Mouse (Mus musculus): ENCODE data around the gene Rnf212b. TPM values are rescaled to one million over a fixed set of nuclear protein-coding genes. Genes with fewer than 3 reads are reported as not detected.

Gene Rnf212b
- total and polyA plus RNA-seq, 2 experiments from 2014 or later = not detected

- no peak for TF ChIP-seq CTCF (IDR thresholded peaks at IDR 0.05)
- Histone ChIP-seq H3K4me1 (ENCODE audit: insufficient read depth, low read length) (no peaks in the 10 kb centered on the region), H3K9ac (replicated peaks; ENCODE audit: low read length, poor library complexity, severe bottlenecking) (peak overlapping the region; percentile 98), H3K4me3 (ENCODE audit: low read depth, low read length) (peak overlapping the region; percentile 73), H3K9me3 (ENCODE audit: low read length) (no peaks in the 10 kb centered on the region), H3K27me3 (ENCODE audit: insufficient read depth, low read length) (no peaks in the 10 kb centered on the region), H3K4me2 (ENCODE audit: low read depth, low read length, poor library complexity, severe bottlenecking) (peak overlapping the region; percentile 52), H3K36me3 (ENCODE audit: insufficient read depth, low read length) (peaks cover 15% of the 10 kb centered on the region), H3K27ac (ENCODE audit: low read depth, low read length) (peak overlapping the region; percentile 97)
- ATAC-seq (ENCODE audit: low FRiP score) (peak; percentile 52), DNase-seq (ENCODE audit: low spot score) (peak; percentile 48)
- under 1% methylated on average over 52 of the region's 54 CpGs for WGBS
Observed at GRCm38 (mm10) chr14:54894296-54895151, 80.6 kb downstream of the Rnf212b start.

GRCm38 (mm10) chr14:54897445-54897844 lies 83.5 kb downstream of the Rnf212b start:
- no peak for TF ChIP-seq CTCF (IDR thresholded peaks at IDR 0.05)
- WGBS = 64% methylated on average over 2 of the region's 2 CpGs
- peaks cover 15% of the 10 kb centered on the region for H3K36me3 ChIP-seq (ENCODE audit: insufficient read depth, low read length)
- H3K27ac ChIP-seq (ENCODE audit: low read depth, low read length) = no peak overlapping the region
- no peaks in the 10 kb centered on the region for H3K4me1 ChIP-seq (ENCODE audit: insufficient read depth, low read length)
- H3K9ac ChIP-seq (replicated peaks; ENCODE audit: low read length, poor library complexity, severe bottlenecking) = no peak overlapping the region
- no peak for ATAC-seq (ENCODE audit: low FRiP score)
- H3K27me3 ChIP-seq (ENCODE audit: insufficient read depth, low read length) = no peaks in the 10 kb centered on the region
- H3K4me3 ChIP-seq (ENCODE audit: low read depth, low read length) = no peak overlapping the region
- no peak overlapping the region for H3K4me2 ChIP-seq (ENCODE audit: low read depth, low read length, poor library complexity, severe bottlenecking)
- no peak for DNase-seq (ENCODE audit: low spot score)
- H3K9me3 ChIP-seq (ENCODE audit: low read length) = no peaks in the 10 kb centered on the region

- H3K36me3 ChIP-seq (ENCODE audit: insufficient read depth, low read length) = peaks cover 24% of the 10 kb centered on the region
- WGBS = 1% methylated on average over 3 of the region's 3 CpGs
- H3K4me2 ChIP-seq (ENCODE audit: low read depth, low read length, poor library complexity, severe bottlenecking) = no peak overlapping the region
- ATAC-seq (ENCODE audit: low FRiP score) = peak; percentile 68
- 0 out of 2 replicates have a peak overlapping the region, but pooled peaks have one; percentile 0 for H3K27ac ChIP-seq (ENCODE audit: low read depth, low read length)
- no peaks in the 10 kb centered on the region for H3K9me3 ChIP-seq (ENCODE audit: low read length)
- H3K9ac ChIP-seq (replicated peaks; ENCODE audit: low read length, poor library complexity, severe bottlenecking) = no peak overlapping the region
- no peaks in the 10 kb centered on the region for H3K27me3 ChIP-seq (ENCODE audit: insufficient read depth, low read length)
- no peaks in the 10 kb centered on the region for H3K4me1 ChIP-seq (ENCODE audit: insufficient read depth, low read length)
- peak; percentile 94 for DNase-seq (ENCODE audit: low spot score)
- no peak overlapping the region for H3K4me3 ChIP-seq (ENCODE audit: low read depth, low read length)
- peak; percentile 88 for TF ChIP-seq CTCF (IDR thresholded peaks at IDR 0.05)
Observed at GRCm38 (mm10) chr14:54900383-54900782, 86.4 kb downstream of the Rnf212b start.

GRCm38 (mm10) chr14:54903641-54904040 lies 89.7 kb downstream of the Rnf212b start:
- Histone ChIP-seq H3K27me3 (ENCODE audit: insufficient read depth, low read length) (no peaks in the 10 kb centered on the region), H3K4me2 (ENCODE audit: low read depth, low read length, poor library complexity, severe bottlenecking) (no peak overlapping the region), H3K4me1 (ENCODE audit: insufficient read depth, low read length) (no peaks in the 10 kb centered on the region), H3K36me3 (ENCODE audit: insufficient read depth, low read length) (peaks cover 31% of the 10 kb centered on the region), H3K9ac (replicated peaks; ENCODE audit: low read length, poor library complexity, severe bottlenecking) (no peak overlapping the region), H3K9me3 (ENCODE audit: low read length) (no peaks in the 10 kb centered on the region), H3K27ac (ENCODE audit: low read depth, low read length) (no peak overlapping the region), H3K4me3 (ENCODE audit: low read depth, low read length) (no peak overlapping the region)
- no peak for DNase-seq (ENCODE audit: low spot score)
- no peak for ATAC-seq (ENCODE audit: low FRiP score)
- no peak for TF ChIP-seq CTCF (IDR thresholded peaks at IDR 0.05)
- WGBS = 94% methylated on average over 4 of the region's 4 CpGs

Other genes with a start within 250 kb of the Rnf212b start
- 8.1 and 8.2 TPM in 2 replicates for gene Ajuba, start 236.6 kb upstream of the Rnf212b start, total RNA-seq (2014; rRNA removed)
- gene Ajuba, start 236.6 kb upstream of the Rnf212b start, polyA plus RNA-seq (2015; fragmentation: Nextera tagmentation; extraction: Ambion mirVana) = 3.5 and 3.9 TPM in 2 replicates
- gene 4931414P19Rik, start 208.1 kb upstream of the Rnf212b start, total RNA-seq (2014; rRNA removed) = 4.6 and 8.7 TPM in 2 replicates
- 2.2 and 2.8 TPM in 2 replicates for gene 4931414P19Rik, start 208.1 kb upstream of the Rnf212b start, polyA plus RNA-seq (2015; fragmentation: Nextera tagmentation; extraction: Ambion mirVana)
- 157 and 197 TPM in 2 replicates for gene Psmb5, start 196.1 kb upstream of the Rnf212b start, total RNA-seq (2014; rRNA removed)
- 404 and 427 TPM in 2 replicates for gene Psmb5, start 196.1 kb upstream of the Rnf212b start, polyA plus RNA-seq (2015; fragmentation: Nextera tagmentation; extraction: Ambion mirVana)
- not detected in 2 replicates for gene Psmb11, start 192.7 kb upstream of the Rnf212b start, total RNA-seq (2014; rRNA removed)
- gene Psmb11, start 192.7 kb upstream of the Rnf212b start, polyA plus RNA-seq (2015; fragmentation: Nextera tagmentation; extraction: Ambion mirVana) = 0.27 TPM in 1 of 2 replicates, not detected in the other
- not detected in 2 replicates for gene Gm17606, start 173.2 kb upstream of the Rnf212b start, total RNA-seq (2014; rRNA removed)
- gene Gm17606, start 173.2 kb upstream of the Rnf212b start, polyA plus RNA-seq (2015; fragmentation: Nextera tagmentation; extraction: Ambion mirVana) = not detected in 2 replicates
- 45.3 and 49.7 TPM in 2 replicates for gene Cdh24, start 172.8 kb upstream of the Rnf212b start, total RNA-seq (2014; rRNA removed)
- gene Cdh24, start 172.8 kb upstream of the Rnf212b start, polyA plus RNA-seq (2015; fragmentation: Nextera tagmentation; extraction: Ambion mirVana) = 8.5 and 9.0 TPM in 2 replicates
- gene 1700123O20Rik, start 127.9 kb upstream of the Rnf212b start, total RNA-seq (2014; rRNA removed) = 44.2 and 46.5 TPM in 2 replicates
- 61.1 and 67.6 TPM in 2 replicates for gene 1700123O20Rik, start 127.9 kb upstream of the Rnf212b start, polyA plus RNA-seq (2015; fragmentation: Nextera tagmentation; extraction: Ambion mirVana)
- 118 and 122 TPM in 2 replicates for gene Acin1, start 127.2 kb upstream of the Rnf212b start, total RNA-seq (2014; rRNA removed)
- gene Acin1, start 127.2 kb upstream of the Rnf212b start, polyA plus RNA-seq (2015; fragmentation: Nextera tagmentation; extraction: Ambion mirVana) = 91.7 and 108 TPM in 2 replicates
- gene Gm29776, start 115.3 kb upstream of the Rnf212b start, total RNA-seq (2014; rRNA removed) = not detected in 2 replicates
- gene Gm29776, start 115.3 kb upstream of the Rnf212b start, polyA plus RNA-seq (2015; fragmentation: Nextera tagmentation; extraction: Ambion mirVana) = 0.07 and 0.31 TPM in 2 replicates
- gene Cebpe, start 102.0 kb upstream of the Rnf212b start, total RNA-seq (2014; rRNA removed) = not detected in 2 replicates
- not detected in 2 replicates for gene Cebpe, start 102.0 kb upstream of the Rnf212b start, polyA plus RNA-seq (2015; fragmentation: Nextera tagmentation; extraction: Ambion mirVana)
- 10.3 and 11.3 TPM in 2 replicates for gene Slc7a8, start 32.2 kb upstream of the Rnf212b start, total RNA-seq (2014; rRNA removed)
- gene Slc7a8, start 32.2 kb upstream of the Rnf212b start, polyA plus RNA-seq (2015; fragmentation: Nextera tagmentation; extraction: Ambion mirVana) = 8.8 and 9.7 TPM in 2 replicates
- gene Homez, start 56.8 kb downstream of the Rnf212b start, total RNA-seq (2014; rRNA removed) = 6.9 and 9.4 TPM in 2 replicates
- 8.0 and 9.6 TPM in 2 replicates for gene Homez, start 56.8 kb downstream of the Rnf212b start, polyA plus RNA-seq (2015; fragmentation: Nextera tagmentation; extraction: Ambion mirVana)
- gene Ppp1r3e, start 63.4 kb downstream of the Rnf212b start, total RNA-seq (2014; rRNA removed) = 27.1 and 37.2 TPM in 2 replicates
- gene Ppp1r3e, start 63.4 kb downstream of the Rnf212b start, polyA plus RNA-seq (2015; fragmentation: Nextera tagmentation; extraction: Ambion mirVana) = 2.8 and 4.1 TPM in 2 replicates
- 23.1 and 31.2 TPM in 2 replicates for gene Bcl2l2, start 69.2 kb downstream of the Rnf212b start, total RNA-seq (2014; rRNA removed)
- gene Bcl2l2, start 69.2 kb downstream of the Rnf212b start, polyA plus RNA-seq (2015; fragmentation: Nextera tagmentation; extraction: Ambion mirVana) = 2.9 and 3.7 TPM in 2 replicates
- 0.82 TPM in 1 of 2 replicates, not detected in the other for gene Gm20521, start 69.3 kb downstream of the Rnf212b start, total RNA-seq (2014; rRNA removed)
- gene Gm20521, start 69.3 kb downstream of the Rnf212b start, polyA plus RNA-seq (2015; fragmentation: Nextera tagmentation; extraction: Ambion mirVana) = 1.4 and 1.6 TPM in 2 replicates
- gene Pabpn1, start 78.4 kb downstream of the Rnf212b start, total RNA-seq (2014; rRNA removed) = 95.1 and 115 TPM in 2 replicates
- gene Pabpn1, start 78.4 kb downstream of the Rnf212b start, polyA plus RNA-seq (2015; fragmentation: Nextera tagmentation; extraction: Ambion mirVana) = 139 and 162 TPM in 2 replicates
- gene Slc22a17, start 99.0 kb downstream of the Rnf212b start, total RNA-seq (2014; rRNA removed) = 495 and 558 TPM in 2 replicates
- gene Slc22a17, start 99.0 kb downstream of the Rnf212b start, polyA plus RNA-seq (2015; fragmentation: Nextera tagmentation; extraction: Ambion mirVana) = 345 TPM in 2 replicates
- gene Efs, start 112.0 kb downstream of the Rnf212b start, total RNA-seq (2014; rRNA removed) = 24.0 and 41.4 TPM in 2 replicates
- 8.5 and 8.9 TPM in 2 replicates for gene Efs, start 112.0 kb downstream of the Rnf212b start, polyA plus RNA-seq (2015; fragmentation: Nextera tagmentation; extraction: Ambion mirVana)
- gene Il25, start 118.6 kb downstream of the Rnf212b start, total RNA-seq (2014; rRNA removed) = 1.1 TPM in 1 of 2 replicates, not detected in the other
- 0.38 and 0.48 TPM in 2 replicates for gene Il25, start 118.6 kb downstream of the Rnf212b start, polyA plus RNA-seq (2015; fragmentation: Nextera tagmentation; extraction: Ambion mirVana)
- gene Cmtm5, start 122.1 kb downstream of the Rnf212b start, total RNA-seq (2014; rRNA removed) = 26.4 and 44.8 TPM in 2 replicates
- 27.0 and 27.5 TPM in 2 replicates for gene Cmtm5, start 122.1 kb downstream of the Rnf212b start, polyA plus RNA-seq (2015; fragmentation: Nextera tagmentation; extraction: Ambion mirVana)
- gene Myh6, start 152.8 kb downstream of the Rnf212b start, total RNA-seq (2014; rRNA removed) = 0.24 and 0.33 TPM in 2 replicates
- gene Myh6, start 152.8 kb downstream of the Rnf212b start, polyA plus RNA-seq (2015; fragmentation: Nextera tagmentation; extraction: Ambion mirVana) = 2.1 and 2.5 TPM in 2 replicates
- not detected in 2 replicates for gene Gm17428, start 162.8 kb downstream of the Rnf212b start, total RNA-seq (2014; rRNA removed)
- gene Gm17428, start 162.8 kb downstream of the Rnf212b start, polyA plus RNA-seq (2015; fragmentation: Nextera tagmentation; extraction: Ambion mirVana) = not detected in 2 replicates
- gene Myh7, start 180.5 kb downstream of the Rnf212b start, total RNA-seq (2014; rRNA removed) = 1.8 and 3.2 TPM in 2 replicates
- gene Myh7, start 180.5 kb downstream of the Rnf212b start, polyA plus RNA-seq (2015; fragmentation: Nextera tagmentation; extraction: Ambion mirVana) = 9.6 and 10.3 TPM in 2 replicates
- 20.9 and 29.6 TPM in 2 replicates for gene Ngdn, start 201.3 kb downstream of the Rnf212b start, total RNA-seq (2014; rRNA removed)
- 44.3 and 48.1 TPM in 2 replicates for gene Ngdn, start 201.3 kb downstream of the Rnf212b start, polyA plus RNA-seq (2015; fragmentation: Nextera tagmentation; extraction: Ambion mirVana)

Data from midbrain, postnatal 0 days (tissue).